In the genomic region with DNA sequence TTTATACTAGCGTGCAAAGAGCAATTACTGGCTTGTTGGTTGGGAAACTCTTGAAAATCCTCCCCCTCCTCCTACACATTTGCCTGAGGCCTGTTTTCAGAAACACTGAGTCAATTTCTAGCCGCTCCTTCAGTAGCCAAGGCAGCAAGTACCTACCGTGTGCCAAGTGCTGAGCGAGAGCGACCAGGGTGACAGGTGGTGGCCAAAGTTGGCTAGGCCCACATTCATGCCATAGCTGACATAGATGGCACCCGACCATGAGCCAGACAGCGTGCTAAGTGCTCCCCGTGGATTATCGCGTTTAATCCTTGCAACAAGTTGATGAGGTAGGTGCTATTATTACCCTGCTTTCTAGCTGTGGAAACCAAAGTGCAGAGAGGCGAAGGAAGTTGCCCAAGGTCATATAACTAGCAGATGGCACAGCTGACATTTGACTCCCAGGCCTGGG, we compare ENCODE assay signal across 9 mouse cellular contexts. TPM values are rescaled to one million over a fixed set of nuclear protein-coding genes. Genes with fewer than 3 reads are reported as not detected.
DNase-seq lines count a peak whose midpoint lies in the region; ATAC-seq and TF ChIP-seq lines count a peak whose summit lies in the region.
"Had no signal": no experiment of that assay in that cellular context is flagged by ENCODE, and none has a peak within 500 bp of the region (broad histone marks: within the 10 kb centered on the region; RNA-seq: fewer than 3 reads in every experiment).

No protein-coding gene starts in this region.

- no peak for TF ChIP-seq CTCF in C2C12 (IDR thresholded peaks at IDR 0.05; ENCODE audit: control insufficient read depth, insufficient read depth, insufficient read length)
- no peak for TF ChIP-seq CTCF in embryonic fibroblast, embryonic 13.5 days (IDR thresholded peaks at IDR 0.05; ENCODE audit: borderline replicate concordance, insufficient read depth, low read length)

- H3K27ac ChIP-seq in embryonic fibroblast, embryonic 13.5 days (ENCODE audit: insufficient read depth, low read length), result peak overlapping the region; percentile 91
- H3K27ac ChIP-seq: embryonic facial prominence, embryonic 12.5 days; neural tube, embryonic 12.5 days had no signal

- H3K79me3 ChIP-seq in C2C12 (ENCODE audit: low read depth), result no peaks in the 10 kb centered on the region

- H3ac ChIP-seq in C2C12 (ENCODE audit: control insufficient read depth, insufficient read length, low read depth), result no peak overlapping the region

- peak; percentile 96 for DNase-seq in 3T3-L1 (ENCODE audit: low read depth, low spot score)
- DNase-seq in heart, postnatal 25 days (ENCODE audit: low spot score), result peak; percentile 24
- DNase-seq in yolk sac, embryonic 10.5 days (ENCODE audit: low spot score), result no peak
- no peak for DNase-seq in kidney, postnatal 36 days

- no peak for TF ChIP-seq POLR2A in embryonic fibroblast, embryonic 13.5 days (IDR thresholded peaks at IDR 0.05; ENCODE audit: low read depth, low read length)

- intact Hi-C loops in heart, postnatal 25 days (cut with DNase I), result loop anchor here (5.0 kb wide), 1 partner anchor 71 kb away; no protein-coding TSS in a partner anchor

- H3K36me3 ChIP-seq in C2C12 (ENCODE audit: control insufficient read depth, insufficient read depth), result no peaks in the 10 kb centered on the region
- H3K36me3 ChIP-seq: embryonic facial prominence, embryonic 12.5 days; neural tube, embryonic 12.5 days had no signal

- H3K27me3 ChIP-seq in C2C12 (ENCODE audit: control insufficient read depth, insufficient read depth, insufficient read length), result no peaks in the 10 kb centered on the region
- H3K27me3 ChIP-seq: embryonic facial prominence, embryonic 12.5 days; neural tube, embryonic 12.5 days had no signal

- H3K4me3 ChIP-seq in C2C12 (ENCODE audit: insufficient read depth, poor library complexity, severe bottlenecking), result no peak overlapping the region
- H3K4me3 ChIP-seq in embryonic fibroblast, embryonic 13.5 days (ENCODE audit: insufficient read depth, low read length), result no peak overlapping the region
- H3K4me3 ChIP-seq: embryonic facial prominence, embryonic 12.5 days; neural tube, embryonic 12.5 days had no signal

- no peak for ATAC-seq in erythroid progenitor cell, adult 5-6 weeks (replicated peaks; ENCODE audit: low FRiP score, poor library complexity, severe bottlenecking)

- peaks cover 16% of the 10 kb centered on the region for H3K4me1 ChIP-seq in embryonic fibroblast, embryonic 13.5 days (ENCODE audit: control insufficient read depth, insufficient read depth, low read length)
- H3K4me1 ChIP-seq: neural tube, embryonic 12.5 days had no signal

- no peaks in the 10 kb centered on the region for H3K79me2 ChIP-seq in C2C12 (ENCODE audit: control insufficient read depth, insufficient read depth)

TF ChIP-seq in C2C12, 6 proteins besides CTCF, POLR2A, EP300 and RAD21:
- TF ChIP-seq MYOD1 (IDR thresholded peaks at IDR 0.05; ENCODE audit: control insufficient read depth, insufficient read length, low read depth), result peak; percentile 80
- no peak for TF ChIP-seq FOSL1 (IDR thresholded peaks at IDR 0.05; ENCODE audit: insufficient read depth, low read length, poor library complexity, severe bottlenecking)

RNA-seq across cellular contexts. Expression of gene Top1, which starts 24.7 kb away (rescaled TPM):
- polyA plus RNA-seq in C2C12 (2012; fragmentation: generic; extraction: Trizol), result 21.5 TPM
- polyA plus RNA-seq in embryonic fibroblast, embryonic 13.5 days (2011; ENCODE audit: insufficient read length, low read depth, missing spikeins), result 64.6 and 78.4 TPM in 2 replicates
- 10 to 100 TPM; 48.8 to 50.8 TPM for total RNA-seq in heart, postnatal 25 days (2021)
- 104 and 114 TPM in 2 replicates for total RNA-seq in erythroid progenitor cell, adult 5-6 weeks (2015; ENCODE audit: low replicate concordance)
- 172 and 184 TPM in 2 replicates for total RNA-seq in erythroid progenitor cell, adult 5-6 weeks (2017; ENCODE audit: low replicate concordance)

Comparison
In these comparisons a context has a peak if more than half of its experiments do, and no peak if none do; other contexts are left out.
1. DNase-seq: peak in 3T3-L1 (single experiment) and heart, postnatal 25 days (single experiment); none in yolk sac, embryonic 10.5 days (single experiment) and kidney, postnatal 36 days (0 of 2).